Mouse (Mus musculus): ENCODE results near the gene Dnah14.

The Dnah14 gene

DNA sequence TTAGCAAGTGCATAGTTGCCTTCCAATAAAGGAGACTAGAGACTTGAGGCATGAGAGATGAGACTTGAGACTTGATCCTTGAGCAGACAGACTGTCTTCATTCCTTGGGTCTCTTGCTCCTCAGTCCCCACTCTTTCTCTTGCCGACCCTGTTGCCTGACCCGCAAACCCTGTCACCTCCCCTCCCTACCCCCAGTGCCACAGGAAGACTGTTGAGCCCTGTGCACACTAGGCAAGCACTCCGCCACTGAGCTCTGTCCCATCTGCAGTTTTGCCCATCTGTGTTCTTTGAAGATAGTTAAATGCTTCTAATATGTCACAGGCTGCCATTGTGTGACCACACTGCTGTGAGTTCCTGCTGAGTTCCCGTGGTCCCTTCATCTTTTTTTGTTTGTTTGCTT is 23.0 kb downstream of the Dnah14 start:
- DNase-seq (ENCODE audit: low read depth in 2 of 2, low spot score in 2 of 2) = no peak

DNA sequence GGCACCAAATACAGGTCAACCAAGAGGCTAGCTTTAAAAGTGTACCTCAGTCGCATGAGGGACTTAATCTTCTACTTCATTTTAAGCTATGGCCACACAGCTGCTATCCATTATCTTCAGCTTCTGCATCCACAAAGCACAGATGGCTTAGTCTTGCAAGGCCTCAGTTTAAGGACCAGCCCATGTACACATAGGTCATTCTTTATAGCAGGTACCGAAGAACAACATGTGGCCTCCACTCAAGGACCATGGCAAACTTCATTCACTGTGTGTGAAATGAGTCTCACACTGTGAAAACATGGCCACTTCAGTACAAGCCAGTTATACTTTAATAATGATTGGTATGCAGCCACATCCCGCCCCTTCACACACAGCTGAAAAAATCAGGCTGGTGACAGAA is 34.8 kb downstream of the Dnah14 start:
- no peak for DNase-seq (ENCODE audit: low read depth in 2 of 2, low spot score in 2 of 2)

DNA sequence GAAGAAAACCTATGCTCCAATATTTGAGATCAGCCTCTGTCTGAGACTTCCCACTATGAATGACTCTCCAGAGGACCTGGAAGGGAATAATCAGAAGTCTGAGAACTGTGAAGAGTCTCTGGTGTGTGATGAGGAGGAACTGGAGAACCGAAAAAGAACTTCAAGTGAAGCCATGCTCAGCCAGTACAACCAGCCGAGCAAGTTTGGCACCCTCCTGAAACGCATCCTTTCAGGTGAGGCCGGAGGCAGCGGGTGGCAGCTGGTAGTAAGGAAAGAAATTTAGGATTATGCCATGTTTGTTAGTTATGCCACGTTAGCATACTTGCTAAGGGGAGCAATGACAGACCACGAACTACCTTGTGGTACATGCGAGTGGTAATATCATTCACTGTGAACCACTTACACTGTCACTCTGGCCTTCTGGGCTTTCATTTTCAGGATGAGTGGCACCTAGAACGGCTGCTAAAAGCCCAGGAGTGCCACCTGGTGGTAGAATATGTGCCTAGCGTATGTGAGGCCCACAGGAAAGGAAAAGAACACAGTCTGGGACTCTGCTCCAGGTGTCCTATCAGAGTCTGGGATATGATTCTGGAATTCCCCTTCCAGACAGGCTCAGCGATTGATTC is 39.6 kb downstream of the Dnah14 start:
- peak; percentile 7 to 40 for DNase-seq (ENCODE audit: low read depth in 2 of 2, low spot score in 2 of 2)

DNA sequence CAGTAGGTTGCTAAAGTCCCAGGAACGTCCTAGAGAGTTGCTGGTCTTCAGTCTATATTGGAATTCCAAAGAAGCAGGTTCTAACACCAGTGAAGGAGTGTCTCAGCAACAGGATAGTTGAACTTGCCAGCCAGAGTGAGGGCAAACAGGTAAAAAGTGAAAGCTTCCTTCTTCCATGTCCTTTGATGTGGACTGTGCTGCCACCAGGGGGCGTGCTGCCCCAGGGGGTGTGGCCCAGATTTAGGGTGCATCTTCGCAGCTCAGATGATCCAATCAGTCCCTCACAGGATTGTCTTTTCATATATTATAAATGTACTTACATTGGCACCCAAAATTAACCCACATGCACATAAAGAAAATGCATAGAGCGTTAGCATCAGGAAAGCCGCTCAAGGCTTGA is 41.0 kb downstream of the Dnah14 start:
- DNase-seq (ENCODE audit: low read depth in 2 of 2, low spot score in 2 of 2) = peak in 1 of 2 experiments; percentile 30

DNA sequence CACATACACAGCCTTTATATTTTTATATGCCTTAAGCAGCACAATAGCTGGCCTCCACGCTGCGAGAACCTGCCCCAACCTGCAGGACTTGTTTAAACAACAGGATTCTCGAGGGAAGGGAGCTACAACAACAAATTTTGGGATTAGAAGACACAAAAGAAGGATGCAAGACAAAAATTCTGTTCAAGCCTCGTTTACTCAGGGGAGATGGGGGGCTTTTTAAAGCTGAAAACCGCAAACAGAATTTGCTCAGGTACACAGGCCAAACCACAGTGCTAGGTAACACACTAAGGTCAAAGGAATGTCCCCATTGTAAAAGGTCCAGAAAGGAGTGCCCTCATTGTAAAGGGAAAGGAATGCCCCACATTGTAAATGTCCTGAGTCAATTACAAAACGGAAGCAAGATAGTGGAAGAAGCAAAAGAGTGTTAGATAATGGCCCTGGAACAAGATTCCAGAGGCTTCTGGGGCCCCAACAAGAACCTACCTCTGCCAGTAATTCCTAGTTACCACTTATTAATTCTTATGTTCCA is 46.9 kb downstream of the Dnah14 start:
- no peak for DNase-seq (ENCODE audit: low read depth in 2 of 2, low spot score in 2 of 2)

DNA sequence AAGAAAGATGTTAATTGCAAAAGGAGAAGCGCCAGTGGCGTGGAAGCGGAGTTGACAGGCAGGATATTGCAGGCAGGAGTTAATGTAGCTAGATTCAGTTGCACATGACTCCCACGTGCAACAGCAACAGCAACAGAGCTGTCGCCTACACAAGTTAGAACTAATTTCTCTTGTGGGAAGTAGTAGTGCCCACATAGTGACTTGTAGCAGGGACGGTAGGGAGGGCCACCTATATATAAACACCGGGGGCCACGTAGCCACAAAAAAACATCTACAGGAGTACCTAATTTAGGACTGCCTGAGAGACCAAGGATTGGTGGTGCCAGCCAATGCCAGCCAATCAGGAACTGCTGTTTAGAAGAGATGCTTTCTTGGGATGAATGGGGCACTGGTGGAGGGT is 48.5 kb downstream of the Dnah14 start:
- DNase-seq (ENCODE audit: low read depth in 2 of 2, low spot score in 2 of 2) = no peak

DNA sequence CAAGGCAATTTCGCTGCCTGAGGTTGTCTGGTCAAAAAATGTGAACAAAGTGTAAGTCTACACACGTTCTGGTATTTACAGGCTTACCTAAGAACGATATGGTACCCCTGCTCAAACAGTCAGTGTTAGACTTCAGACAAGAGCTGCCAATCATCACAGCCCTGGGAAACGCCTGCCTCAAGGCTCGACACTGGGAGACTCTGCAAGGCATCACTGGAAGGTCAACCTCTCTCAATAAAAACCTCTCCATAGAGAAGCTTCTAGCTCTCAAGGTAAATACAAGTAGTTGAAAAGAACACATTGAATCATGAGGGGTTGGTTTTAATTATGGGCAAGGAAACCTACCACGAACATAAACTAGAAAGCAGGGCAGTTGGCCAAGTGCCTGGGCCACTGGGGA is 51.9 kb downstream of the Dnah14 start:
- no peak for DNase-seq (ENCODE audit: low read depth in 2 of 2, low spot score in 2 of 2)

DNA sequence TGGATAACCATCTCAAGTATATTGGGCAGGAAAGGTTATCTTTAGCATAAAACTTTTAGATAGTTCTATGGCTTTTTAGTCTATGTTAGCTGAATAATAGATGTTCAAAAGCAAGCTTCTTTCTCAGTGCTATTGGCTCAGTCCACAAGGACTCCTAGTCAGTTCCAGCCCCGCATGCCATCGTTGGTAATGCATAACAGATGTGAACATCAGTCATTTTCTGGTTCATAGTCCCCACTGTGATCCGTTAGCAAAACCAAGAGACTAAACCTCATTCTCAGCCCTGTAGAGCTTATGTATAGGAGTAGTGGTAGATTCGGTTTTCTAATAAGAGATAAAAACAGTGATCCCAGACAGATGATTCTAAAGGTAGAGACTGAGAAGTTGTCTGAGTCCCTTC is 55.0 kb downstream of the Dnah14 start:
- DNase-seq (ENCODE audit: low read depth in 2 of 2, low spot score in 2 of 2) = no peak

DNA sequence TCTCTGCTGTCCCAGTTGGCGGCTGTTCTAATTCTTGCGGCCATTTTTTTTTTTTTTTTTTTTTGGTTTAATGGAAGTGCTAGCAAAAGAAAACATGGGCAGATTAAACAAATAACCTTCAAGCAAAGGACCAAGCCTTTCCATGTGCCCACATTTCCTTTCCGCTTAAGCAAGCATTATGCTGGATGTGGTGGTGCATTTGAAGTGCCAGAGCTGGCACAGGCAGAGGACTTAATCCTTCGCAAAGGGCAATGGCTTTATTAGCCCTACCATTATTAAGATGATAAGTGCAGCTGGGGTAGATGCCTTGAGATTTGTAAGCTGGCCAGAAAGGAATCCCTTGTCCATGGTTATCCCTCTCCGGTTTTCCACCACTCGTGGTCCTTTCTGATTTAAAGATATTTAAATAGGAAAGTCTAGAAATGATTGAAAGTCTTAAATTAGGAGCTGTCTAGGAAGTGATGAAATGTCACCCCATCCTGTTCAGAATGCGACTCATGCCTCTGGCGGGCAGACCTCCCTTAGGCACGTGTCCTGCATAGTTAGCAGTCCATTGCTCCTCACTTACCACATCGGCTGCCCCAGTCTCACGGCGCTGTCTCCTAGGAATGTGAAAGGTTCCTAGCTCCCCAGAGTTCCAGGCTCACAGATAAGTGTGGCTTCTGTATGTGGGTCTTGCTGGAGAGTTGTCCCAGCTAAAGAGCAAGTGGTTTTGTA is 61.8 kb downstream of the Dnah14 start:
- DNase-seq (ENCODE audit: low read depth in 2 of 2, low spot score in 2 of 2) = no peak

DNA sequence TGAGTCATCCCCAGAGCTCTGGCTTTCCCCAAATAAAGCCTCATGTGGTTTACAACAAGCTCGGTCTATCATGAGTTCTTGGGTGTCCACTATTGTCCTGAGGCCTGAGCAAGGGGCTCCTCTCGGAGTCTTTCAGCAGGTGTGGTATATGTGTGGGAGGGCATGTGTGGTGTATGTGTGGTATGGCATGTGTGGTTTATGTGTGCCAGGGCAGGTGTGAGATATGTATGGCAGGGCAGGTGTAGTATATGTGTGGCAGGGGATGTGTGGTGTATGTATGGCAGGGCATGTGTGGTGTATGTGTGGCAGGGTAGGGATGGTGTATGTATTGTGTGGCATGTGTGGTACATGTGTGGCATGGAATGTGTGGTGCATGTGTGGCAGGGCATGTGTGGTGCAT is 64.0 kb downstream of the Dnah14 start:
- no peak for DNase-seq (ENCODE audit: low read depth in 2 of 2, low spot score in 2 of 2)

DNA sequence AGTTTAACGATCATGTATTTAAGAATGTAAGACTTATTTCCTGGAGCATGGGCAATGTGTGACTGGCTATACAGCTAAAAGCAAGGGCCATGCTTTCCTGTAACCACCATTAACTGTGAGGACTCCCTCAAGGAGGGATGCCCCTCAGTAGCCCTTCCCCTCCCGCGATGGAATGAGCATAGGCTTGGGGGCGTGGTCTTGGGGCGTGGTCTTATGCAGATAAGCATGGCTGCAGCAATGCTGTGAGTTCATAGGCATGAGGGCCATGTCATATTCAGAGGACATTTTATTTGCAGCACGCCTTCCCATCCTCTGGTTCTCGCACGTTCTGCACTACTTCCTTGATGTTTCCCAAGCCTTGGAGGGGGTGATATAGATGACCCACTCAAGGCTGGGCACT is 71.1 kb downstream of the Dnah14 start:
- DNase-seq (ENCODE audit: low read depth in 2 of 2, low spot score in 2 of 2) = no peak

DNA sequence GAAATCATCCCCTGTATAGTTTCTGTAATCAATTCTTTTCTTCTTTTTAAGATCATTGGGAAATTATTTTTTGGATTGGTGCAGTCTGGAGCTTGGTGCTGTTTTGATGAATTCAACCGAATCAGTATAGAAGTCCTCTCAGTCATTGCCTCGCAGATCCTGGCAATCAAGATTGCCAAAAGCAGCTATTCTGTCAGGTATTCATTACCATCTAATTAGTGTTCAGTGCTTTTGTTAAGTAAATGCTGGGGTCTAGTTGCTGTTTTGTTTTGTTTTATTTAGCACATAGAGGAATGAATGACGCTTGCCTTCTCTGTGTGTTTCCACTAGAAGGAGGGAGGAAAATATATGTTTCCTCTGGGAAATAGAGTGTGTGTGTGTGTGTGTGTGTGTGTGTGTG is 77.1 kb downstream of the Dnah14 start:
- no peak for DNase-seq (ENCODE audit: low read depth in 2 of 2, low spot score in 2 of 2)

DNA sequence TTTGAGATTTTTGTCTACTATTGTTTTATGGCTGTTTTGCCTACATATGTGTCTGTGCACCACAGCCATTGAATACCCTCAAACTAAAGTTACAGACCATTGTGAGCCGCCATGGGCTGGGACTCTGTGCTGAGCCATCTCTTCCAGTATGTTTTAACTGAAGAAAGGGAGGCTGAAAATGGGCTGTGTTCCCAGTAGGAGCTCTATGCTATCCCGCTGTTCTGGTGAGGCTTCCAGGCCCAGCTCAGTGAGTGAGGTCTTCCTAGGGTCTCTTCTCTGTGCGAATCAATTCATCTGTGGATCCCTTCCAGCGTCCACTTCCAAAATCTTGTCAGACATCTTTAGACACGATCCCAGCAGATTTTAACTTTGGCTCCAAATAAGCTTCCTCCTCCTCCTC is 80.1 kb downstream of the Dnah14 start:
- no peak for DNase-seq (ENCODE audit: low read depth in 2 of 2, low spot score in 2 of 2)

DNA sequence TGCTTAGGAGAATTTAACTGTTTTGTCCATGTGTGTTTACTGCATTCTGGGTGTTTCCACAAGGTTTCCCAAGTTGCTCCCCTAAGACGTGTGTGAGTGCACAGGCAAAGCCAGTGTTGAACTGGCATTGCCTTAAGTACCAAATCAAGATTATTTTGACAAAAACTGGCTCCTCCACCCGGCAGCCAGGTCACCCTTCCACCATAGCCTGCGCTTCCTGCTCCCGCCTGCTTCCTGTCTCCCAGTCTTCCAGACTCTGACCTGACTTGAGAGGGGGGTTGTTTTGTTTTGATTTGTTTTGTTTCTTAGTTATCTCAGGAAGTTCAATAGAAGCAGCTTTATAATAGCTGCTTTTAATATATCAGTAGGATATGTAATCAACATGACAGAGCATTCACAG is 90.4 kb downstream of the Dnah14 start:
- no peak for DNase-seq (ENCODE audit: low read depth in 2 of 2, low spot score in 2 of 2)

DNA sequence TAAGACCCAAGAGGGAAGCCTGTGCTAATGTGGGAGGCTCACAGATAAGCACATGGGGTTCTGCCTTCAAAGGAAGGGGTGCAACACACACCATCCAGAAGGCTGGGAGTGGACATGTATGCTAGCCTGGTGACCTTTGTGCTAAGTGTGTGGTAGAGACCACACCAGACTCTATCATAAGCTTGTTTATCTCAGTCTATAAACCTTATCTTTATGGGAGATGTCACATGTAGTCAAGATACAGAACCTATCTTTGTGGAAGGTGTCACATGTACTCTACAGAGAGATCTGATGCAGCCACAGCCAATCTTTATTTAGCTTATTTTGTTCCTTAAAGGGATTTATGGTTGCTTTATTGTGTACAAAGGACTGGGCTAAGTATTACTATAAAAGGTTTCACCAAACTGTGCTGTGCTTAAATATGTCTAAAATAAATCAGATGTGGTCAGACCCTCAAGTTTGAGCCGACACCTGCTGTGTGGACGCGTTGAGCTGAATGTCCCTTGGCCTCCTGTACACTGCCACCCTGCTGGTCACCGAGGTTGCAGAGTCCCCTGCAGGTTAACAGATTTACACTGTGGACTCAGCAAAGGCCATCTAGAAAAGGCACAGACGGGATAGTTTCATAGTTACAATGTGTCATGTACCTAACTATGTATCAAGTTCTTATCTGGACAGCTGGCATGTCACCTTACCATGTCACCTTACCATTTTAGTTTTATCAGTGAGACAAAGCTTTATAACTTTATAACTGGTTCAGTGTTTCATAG is 118.6 kb downstream of the Dnah14 start:
- DNase-seq (ENCODE audit: low read depth in 2 of 2, low spot score in 2 of 2) = no peak

DNA sequence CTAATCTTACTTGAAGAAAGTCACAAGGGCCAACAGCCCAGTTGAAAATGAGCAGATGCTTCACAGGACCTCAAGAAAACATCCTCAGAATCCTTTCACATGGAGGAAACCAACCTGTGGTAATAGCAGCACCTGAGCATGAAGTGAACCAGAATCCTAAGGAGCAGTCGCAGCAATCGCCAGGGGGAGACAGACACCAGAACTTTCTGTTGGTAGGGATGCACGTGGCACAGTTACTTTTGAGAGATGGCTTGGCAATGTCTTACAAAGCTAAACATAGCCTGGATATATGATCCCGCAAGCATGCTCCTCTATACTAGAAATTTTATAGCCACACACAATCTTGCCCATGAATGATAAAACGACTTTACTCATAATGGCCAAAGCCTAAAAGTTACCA is 152.3 kb downstream of the Dnah14 start:
- DNase-seq (ENCODE audit: low read depth in 2 of 2, low spot score in 2 of 2) = peak in 1 of 2 experiments; percentile 27

DNA sequence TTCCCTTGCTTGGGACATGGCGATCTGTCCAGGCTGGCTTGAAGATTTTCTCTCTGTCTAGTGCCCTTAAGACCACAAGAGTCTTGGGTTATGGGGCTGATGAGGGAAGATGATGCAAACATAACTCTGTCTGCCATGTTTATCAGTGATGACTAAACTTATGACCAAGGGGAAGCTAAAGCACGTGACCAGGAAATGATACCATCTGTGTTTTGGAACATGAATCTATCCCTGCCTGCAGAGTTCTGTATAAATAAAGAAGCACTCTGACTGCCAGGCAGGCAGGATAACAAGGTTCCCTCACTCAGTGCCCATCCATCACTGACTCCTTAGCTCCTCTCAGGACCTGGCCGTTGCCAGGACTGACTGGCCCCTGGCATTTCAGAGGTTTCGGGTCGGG is 157.2 kb downstream of the Dnah14 start:
- DNase-seq (ENCODE audit: low read depth in 2 of 2, low spot score in 2 of 2) = no peak

DNA sequence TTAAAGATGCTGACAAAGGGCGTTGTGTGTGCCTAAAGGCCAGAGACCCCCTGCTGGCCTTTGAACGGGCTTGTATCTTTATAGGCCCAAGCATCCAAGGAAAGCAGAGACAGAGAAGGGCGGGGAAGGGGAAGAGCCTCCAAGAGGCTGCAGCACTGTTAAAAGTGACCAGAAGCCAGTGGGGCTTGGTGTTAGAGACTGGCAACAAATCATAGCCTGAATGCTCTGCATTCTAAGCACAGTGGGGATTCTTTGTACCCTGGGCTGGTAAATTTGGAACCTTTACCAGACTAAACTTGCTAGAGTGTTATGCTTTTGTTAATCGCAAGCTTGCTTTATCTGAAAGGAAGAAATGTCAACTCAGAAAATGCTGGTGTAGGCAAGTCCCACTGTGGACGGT is 163.9 kb downstream of the Dnah14 start:
- DNase-seq (ENCODE audit: low read depth in 2 of 2, low spot score in 2 of 2) = no peak

DNA sequence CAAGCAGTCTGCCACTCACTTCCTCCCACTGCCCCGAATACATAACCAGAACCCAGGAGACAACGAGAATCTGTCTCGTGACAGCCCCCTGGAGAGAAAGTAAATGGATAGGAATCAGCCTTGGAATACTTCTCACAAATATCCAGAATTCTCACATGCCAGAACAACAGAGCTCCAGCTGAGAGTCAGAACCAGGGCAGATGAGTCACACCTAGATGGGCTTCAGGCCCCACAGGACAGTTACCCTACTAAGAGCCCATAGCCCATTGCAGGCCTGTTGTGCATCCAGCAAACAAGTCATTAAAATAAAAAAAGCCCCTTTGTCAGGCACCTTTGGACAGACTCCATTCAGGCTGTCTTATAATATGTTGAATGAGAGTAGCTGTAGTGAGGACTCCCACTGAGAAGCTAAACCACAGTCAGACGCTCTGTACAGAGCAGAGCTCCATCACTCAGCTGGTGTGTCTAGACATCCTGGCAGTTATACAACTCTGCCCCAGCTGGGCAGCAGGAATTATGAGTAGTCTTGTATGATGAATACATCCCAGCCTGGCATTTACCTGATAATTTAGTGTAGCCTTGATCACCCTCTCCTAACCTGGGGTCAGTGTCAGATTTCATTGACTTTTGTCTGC is 166.0 kb downstream of the Dnah14 start:
- DNase-seq (ENCODE audit: low read depth in 2 of 2, low spot score in 2 of 2) = no peak

DNA sequence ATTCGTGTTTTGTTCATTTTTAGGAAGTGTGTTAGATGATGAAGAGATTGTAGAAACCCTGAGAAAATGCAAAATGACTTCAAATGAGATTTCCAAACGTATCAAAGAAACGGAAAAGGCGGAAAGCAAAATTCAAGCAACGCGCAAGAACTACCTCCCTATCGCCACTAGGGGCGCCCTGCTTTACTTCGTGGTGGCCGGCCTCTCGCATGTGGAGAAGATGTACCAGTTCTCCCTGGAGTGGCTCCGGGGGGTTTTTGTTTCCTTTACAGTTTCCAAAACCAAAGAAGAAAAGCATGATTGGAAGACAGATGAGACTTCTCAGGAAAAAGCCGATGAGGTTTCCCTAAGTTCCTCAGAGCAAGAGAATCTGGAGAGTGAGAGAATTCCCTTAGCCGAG is 193.0 kb downstream of the Dnah14 start:
- DNase-seq (ENCODE audit: low read depth in 2 of 2, low spot score in 2 of 2) = no peak

DNA sequence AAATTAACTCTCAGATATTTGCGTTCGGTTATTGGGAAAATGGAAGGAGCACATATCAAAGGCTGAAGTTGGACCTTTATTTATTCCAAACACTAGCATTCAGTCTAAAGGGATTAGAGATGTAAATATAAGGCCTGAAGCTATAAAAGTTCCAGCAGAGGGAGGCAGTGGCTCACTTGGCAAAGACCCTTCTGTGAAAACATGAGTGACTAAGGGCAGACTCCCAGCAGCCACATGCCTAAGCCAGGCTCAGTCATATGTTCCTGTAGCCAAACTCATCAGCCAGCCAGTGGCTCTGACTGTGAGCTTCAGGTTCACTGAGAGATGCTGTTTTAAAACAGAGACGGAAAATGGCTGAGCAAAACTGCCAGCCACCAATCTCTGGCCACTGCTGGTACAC is 195.5 kb downstream of the Dnah14 start:
- DNase-seq (ENCODE audit: low read depth in 2 of 2, low spot score in 2 of 2) = no peak

DNA sequence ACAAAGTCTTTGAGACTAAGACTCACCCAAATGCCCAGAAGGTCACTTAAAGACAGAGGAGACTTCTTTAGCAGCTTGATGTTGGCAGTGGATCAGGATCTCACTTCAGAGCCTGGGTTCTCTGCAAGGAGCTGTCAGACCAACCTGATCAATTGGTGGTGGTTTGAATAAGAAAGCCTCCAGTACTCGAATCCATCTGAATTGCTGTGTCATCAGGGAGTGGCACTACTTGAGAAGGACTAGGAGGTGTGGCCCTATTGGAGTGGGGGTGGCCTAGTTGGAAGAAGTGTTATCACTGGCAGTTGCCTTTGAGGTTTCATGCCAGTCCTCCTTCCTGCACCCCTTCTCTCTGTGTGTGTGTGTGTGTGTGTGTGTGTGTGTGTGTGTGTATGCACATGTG is 200.2 kb downstream of the Dnah14 start:
- no peak for DNase-seq (ENCODE audit: low read depth in 2 of 2, low spot score in 2 of 2)

Measured in CD8-positive naive resting alpha-beta T cell, adult 2 months (primary cell).